Mouse (Mus musculus): ENCODE data around the gene Krt73. TPM values are rescaled to one million over a fixed set of nuclear protein-coding genes. Genes with fewer than 3 reads are reported as not detected.

Krt73 gene
- polyA plus RNA-seq (2014; fragmentation: Nextera tagmentation; extraction: Ambion mirVana) = 0.52 and 0.68 TPM in 2 replicates

GRCm38 (mm10) chr15:101802296-101802835, at the start of gene Krt73:
Gene Krt73, minus strand, starts transcription at chr15:101802346.
- Histone ChIP-seq H3K4me2 (replicated peaks) (no peak within 1 kb of the TSS), H3K9ac (no peak within 1 kb of the TSS), H3K27ac (peak within 1 kb of the TSS; percentile 56), H3K27me3 (ENCODE audit: control insufficient read depth, insufficient read depth, low read length) (no peaks in the 10 kb centered on the region), H3K4me1 (replicated peaks; ENCODE audit: control insufficient read depth, insufficient read depth, low read length) (peaks cover 10% of the 10 kb centered on the region; the same call in 1 of the 2 replicates), H3K9me3 (ENCODE audit: control insufficient read depth, low read length) (no peaks in the 10 kb centered on the region), H3K36me3 (replicated peaks; ENCODE audit: control insufficient read depth, insufficient read depth) (no peaks in the 10 kb centered on the region), H3K4me3 (replicated peaks; ENCODE audit: low read length) (no peak within 1 kb of the TSS)
- peak; percentile 48; the same call in 1 of the 2 replicates for ATAC-seq (ENCODE audit: low FRiP score)
- no peak for DNase-seq (ENCODE audit: low spot score)
- WGBS = 64% methylated on average over 6 of the region's 6 CpGs

- H3K36me3 ChIP-seq (replicated peaks; ENCODE audit: control insufficient read depth, insufficient read depth) = no peaks in the 10 kb centered on the region
- ATAC-seq (ENCODE audit: low FRiP score) (no peak), DNase-seq (ENCODE audit: low spot score) (no peak)
- 93% methylated on average over 6 of the region's 6 CpGs for WGBS
- H3K9me3 ChIP-seq (ENCODE audit: control insufficient read depth, low read length) = no peaks in the 10 kb centered on the region
- H3K9ac ChIP-seq = no peak within 1 kb of the TSS
- H3K27me3 ChIP-seq (ENCODE audit: control insufficient read depth, insufficient read depth, low read length) = no peaks in the 10 kb centered on the region
- no peak within 1 kb of the TSS for H3K27ac ChIP-seq
- H3K4me2 ChIP-seq (replicated peaks) = no peak within 1 kb of the TSS
- H3K4me1 ChIP-seq (replicated peaks; ENCODE audit: control insufficient read depth, insufficient read depth, low read length) = peaks cover 3% of the 10 kb centered on the region; the same call in 1 of the 2 replicates
- no peak within 1 kb of the TSS for H3K4me3 ChIP-seq (replicated peaks; ENCODE audit: low read length)
These were observed 48.5 kb upstream of the Krt73 start, which contains the start of gene Krt1 for GRCm38 (mm10) chr15:101850694-101851093. Gene Krt1, minus strand, starts transcription at chr15:101850794.

DNA sequence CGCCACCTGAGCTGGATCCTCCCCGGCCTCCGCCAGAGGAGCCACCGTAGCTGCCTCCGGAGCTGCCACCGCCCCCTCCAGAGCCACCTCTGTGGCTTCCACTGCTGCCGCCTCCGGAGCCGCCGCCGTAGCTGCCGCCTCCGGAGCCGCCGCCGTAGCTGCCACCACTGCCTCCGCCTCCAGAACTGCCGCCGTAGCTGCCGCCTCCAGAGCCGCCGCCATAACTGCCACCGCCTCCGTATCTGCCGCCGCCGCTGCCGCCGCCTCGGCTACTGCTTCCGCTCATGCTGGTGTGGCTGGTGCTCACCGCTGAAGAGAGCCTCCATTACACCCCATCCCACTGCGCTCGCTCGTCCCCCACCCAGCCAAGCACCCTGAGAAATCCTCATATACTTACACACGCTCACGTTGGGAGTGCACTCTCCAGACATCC, 43.8 kb upstream of the Krt73 start:
- H3K9ac ChIP-seq = peak overlapping the region; percentile 83
- H3K4me1 ChIP-seq (replicated peaks; ENCODE audit: control insufficient read depth, insufficient read depth, low read length) = peaks cover 3% of the 10 kb centered on the region; the same call in 1 of the 2 replicates
- ATAC-seq (ENCODE audit: low FRiP score) (peak; percentile 79; the same call in 1 of the 2 replicates), DNase-seq (ENCODE audit: low spot score) (peak; percentile 56)
- under 1% methylated on average over 34 of the region's 37 CpGs for WGBS
- no peaks in the 10 kb centered on the region for H3K27me3 ChIP-seq (ENCODE audit: control insufficient read depth, insufficient read depth, low read length)
- H3K4me2 ChIP-seq (replicated peaks) = peak overlapping the region; percentile 76
- no peaks in the 10 kb centered on the region for H3K36me3 ChIP-seq (replicated peaks; ENCODE audit: control insufficient read depth, insufficient read depth)
- no peaks in the 10 kb centered on the region for H3K9me3 ChIP-seq (ENCODE audit: control insufficient read depth, low read length)
- H3K27ac ChIP-seq = peak overlapping the region; percentile 93
- H3K4me3 ChIP-seq (replicated peaks; ENCODE audit: low read length) = peak overlapping the region; percentile 52

- H3K27ac ChIP-seq = no peak overlapping the region
- H3K4me3 ChIP-seq (replicated peaks; ENCODE audit: low read length) = no peak overlapping the region
- DNase-seq (ENCODE audit: low spot score) (no peak), ATAC-seq (ENCODE audit: low FRiP score) (no peak)
- H3K4me1 ChIP-seq (replicated peaks; ENCODE audit: control insufficient read depth, insufficient read depth, low read length) = peaks cover 3% of the 10 kb centered on the region; the same call in 1 of the 2 replicates
- 74% methylated on average over 9 of the region's 9 CpGs for WGBS
- no peaks in the 10 kb centered on the region for H3K9me3 ChIP-seq (ENCODE audit: control insufficient read depth, low read length)
- no peak overlapping the region for H3K4me2 ChIP-seq (replicated peaks)
- no peaks in the 10 kb centered on the region for H3K27me3 ChIP-seq (ENCODE audit: control insufficient read depth, insufficient read depth, low read length)
- no peaks in the 10 kb centered on the region for H3K36me3 ChIP-seq (replicated peaks; ENCODE audit: control insufficient read depth, insufficient read depth)
- no peak overlapping the region for H3K9ac ChIP-seq
These were observed 41.0 kb upstream of the Krt73 start for GRCm38 (mm10) chr15:101843192-101843591.

- no peaks in the 10 kb centered on the region for H3K9me3 ChIP-seq (ENCODE audit: control insufficient read depth, low read length)
- no peak for ATAC-seq (ENCODE audit: low FRiP score)
- no peaks in the 10 kb centered on the region for H3K36me3 ChIP-seq (replicated peaks; ENCODE audit: control insufficient read depth, insufficient read depth)
- no peak overlapping the region for H3K4me3 ChIP-seq (replicated peaks; ENCODE audit: low read length)
- H3K27me3 ChIP-seq (ENCODE audit: control insufficient read depth, insufficient read depth, low read length) = no peaks in the 10 kb centered on the region
- 67% methylated on average over 5 of the region's 5 CpGs for WGBS
- H3K27ac ChIP-seq = no peak overlapping the region
- no peak overlapping the region for H3K4me2 ChIP-seq (replicated peaks)
- H3K4me1 ChIP-seq (replicated peaks; ENCODE audit: control insufficient read depth, insufficient read depth, low read length) = no peaks in the 10 kb centered on the region
- no peak overlapping the region for H3K9ac ChIP-seq
- DNase-seq (ENCODE audit: low spot score) = no peak
These were observed 32.7 kb upstream of the Krt73 start for GRCm38 (mm10) chr15:101834784-101835328.

DNA sequence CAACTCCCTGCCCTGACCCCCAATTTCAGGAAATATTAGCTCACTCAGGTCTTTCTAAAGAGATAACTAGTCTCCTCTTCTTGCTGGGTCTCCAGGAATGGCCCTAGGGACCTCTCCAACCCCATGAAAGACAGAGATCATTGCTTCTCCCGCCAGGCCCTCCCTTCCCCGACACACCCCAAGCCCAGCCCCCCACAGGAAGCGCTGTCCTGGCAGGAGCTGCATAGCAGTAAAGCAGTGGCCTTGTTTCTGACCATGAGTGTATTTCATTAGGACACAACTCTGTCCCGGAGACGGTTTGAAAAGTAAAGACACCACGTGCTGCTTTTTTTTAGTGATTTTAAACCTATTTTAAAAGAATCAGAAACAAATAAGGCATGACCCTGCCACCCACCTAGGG, 31.0 kb upstream of the Krt73 start:
- Histone ChIP-seq H3K27ac (no peak overlapping the region), H3K36me3 (replicated peaks; ENCODE audit: control insufficient read depth, insufficient read depth) (no peaks in the 10 kb centered on the region), H3K4me1 (replicated peaks; ENCODE audit: control insufficient read depth, insufficient read depth, low read length) (no peaks in the 10 kb centered on the region), H3K9ac (no peak overlapping the region), H3K4me2 (replicated peaks) (no peak overlapping the region), H3K9me3 (ENCODE audit: control insufficient read depth, low read length) (no peaks in the 10 kb centered on the region), H3K27me3 (ENCODE audit: control insufficient read depth, insufficient read depth, low read length) (no peaks in the 10 kb centered on the region), H3K4me3 (replicated peaks; ENCODE audit: low read length) (no peak overlapping the region)
- whole genome bisulfite sequencing = 61% methylated on average over 6 of the region's 6 CpGs
- DNase-seq (ENCODE audit: low spot score) (no peak), ATAC-seq (ENCODE audit: low FRiP score) (no peak)

DNA sequence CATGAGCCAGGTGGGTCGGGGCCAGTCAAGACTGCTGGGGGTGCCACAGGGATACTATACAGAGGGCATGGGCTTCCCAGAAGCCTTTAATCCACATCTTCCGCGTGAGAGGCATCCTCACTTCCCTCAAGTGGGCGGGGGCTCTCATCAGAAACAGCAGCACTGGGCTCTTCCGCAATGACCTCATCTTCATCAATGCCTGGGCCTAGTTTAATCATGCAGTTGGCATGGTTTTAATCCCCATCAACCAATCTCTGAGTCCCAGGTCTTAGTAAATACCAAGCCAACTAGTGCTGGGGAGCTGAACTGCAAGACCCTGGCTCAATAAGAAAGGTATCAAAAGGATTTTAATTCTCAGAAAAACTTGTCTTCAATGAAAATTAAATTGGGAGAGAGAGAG, 27.3 kb upstream of the Krt73 start:
- DNase-seq (ENCODE audit: low spot score) (no peak), ATAC-seq (ENCODE audit: low FRiP score) (no peak)
- no peaks in the 10 kb centered on the region for H3K27me3 ChIP-seq (ENCODE audit: control insufficient read depth, insufficient read depth, low read length)
- H3K4me3 ChIP-seq (replicated peaks; ENCODE audit: low read length) = no peak overlapping the region
- H3K9ac ChIP-seq = no peak overlapping the region
- no peaks in the 10 kb centered on the region for H3K9me3 ChIP-seq (ENCODE audit: control insufficient read depth, low read length)
- no peaks in the 10 kb centered on the region for H3K4me1 ChIP-seq (replicated peaks; ENCODE audit: control insufficient read depth, insufficient read depth, low read length)
- no peaks in the 10 kb centered on the region for H3K36me3 ChIP-seq (replicated peaks; ENCODE audit: control insufficient read depth, insufficient read depth)
- no peak overlapping the region for H3K27ac ChIP-seq
- no peak overlapping the region for H3K4me2 ChIP-seq (replicated peaks)
- 81% methylated on average over 5 of the region's 5 CpGs for WGBS

GRCm38 (mm10) chr15:101821786-101822185, 19.6 kb upstream of the Krt73 start:
- no peaks in the 10 kb centered on the region for H3K4me1 ChIP-seq (replicated peaks; ENCODE audit: control insufficient read depth, insufficient read depth, low read length)
- no peak for ATAC-seq (ENCODE audit: low FRiP score)
- no peak overlapping the region for H3K4me2 ChIP-seq (replicated peaks)
- no peak overlapping the region for H3K27ac ChIP-seq
- DNase-seq (ENCODE audit: low spot score) = no peak
- 58% methylated on average over 3 of the region's 3 CpGs for WGBS
- H3K9ac ChIP-seq = no peak overlapping the region
- no peaks in the 10 kb centered on the region for H3K36me3 ChIP-seq (replicated peaks; ENCODE audit: control insufficient read depth, insufficient read depth)
- H3K9me3 ChIP-seq (ENCODE audit: control insufficient read depth, low read length) = no peaks in the 10 kb centered on the region
- H3K4me3 ChIP-seq (replicated peaks; ENCODE audit: low read length) = no peak overlapping the region
- no peaks in the 10 kb centered on the region for H3K27me3 ChIP-seq (ENCODE audit: control insufficient read depth, insufficient read depth, low read length)

- 86% methylated on average over 16 of the region's 16 CpGs for WGBS
These were observed 15.7 kb upstream of the Krt73 start, which contains the start of gene Krt2 for GRCm38 (mm10) chr15:101817875-101818274. Gene Krt2, minus strand, starts transcription at chr15:101818169.

More at GRCm38 (mm10) chr15:101817875-101818274, 15.7 kb upstream of the Krt73 start, which contains the start of gene Krt2:
- no peak within 1 kb of the TSS for H3K4me3 ChIP-seq (replicated peaks; ENCODE audit: low read length)
- H3K9me3 ChIP-seq (ENCODE audit: control insufficient read depth, low read length) = no peaks in the 10 kb centered on the region
- ATAC-seq (ENCODE audit: low FRiP score) (no peak), DNase-seq (ENCODE audit: low spot score) (no peak)
- no peak within 1 kb of the TSS for H3K9ac ChIP-seq
- H3K4me1 ChIP-seq (replicated peaks; ENCODE audit: control insufficient read depth, insufficient read depth, low read length) = no peaks in the 10 kb centered on the region
- no peak within 1 kb of the TSS for H3K27ac ChIP-seq
- no peak within 1 kb of the TSS for H3K4me2 ChIP-seq (replicated peaks)
- H3K36me3 ChIP-seq (replicated peaks; ENCODE audit: control insufficient read depth, insufficient read depth) = no peaks in the 10 kb centered on the region
- no peaks in the 10 kb centered on the region for H3K27me3 ChIP-seq (ENCODE audit: control insufficient read depth, insufficient read depth, low read length)
